Mouse (Mus musculus) bone marrow macrophage, adult 2 months (primary cell): Measurements from ENCODE around the gene Prr9. TPM values are rescaled to one million over a fixed set of nuclear protein-coding genes. Genes with fewer than 3 reads are reported as not detected.
A peak's percentile ranks its signal among the peaks of the same experiment; 100 is the strongest.

Experiments used
- H3K27ac ChIP-seq: 2 replicates; pipeline ENCODE4 v1.5.1; 2012; ENCODE audit warnings: low read depth, low read length; ENCODE audit not compliant: insufficient read depth
- H3K4me1 ChIP-seq: 2 replicates; pipeline ENCODE4 v1.6.1; 2012; ENCODE audit warnings: low read length; ENCODE audit not compliant: control insufficient read depth, insufficient read depth
- H3K4me3 ChIP-seq: 2 replicates; pipeline ENCODE4 v1.5.1; 2012; ENCODE audit warnings: mild to moderate bottlenecking, low read length, moderate library complexity; ENCODE audit not compliant: insufficient read depth
- CTCF ChIP-seq: IDR thresholded peaks from 2 replicates; pipeline ENCODE4 v1.5.1; 2012; ENCODE audit warnings: low read depth, mild to moderate bottlenecking, low read length, moderate library complexity
- POLR2A ChIP-seq: IDR thresholded peaks from 2 replicates; pipeline ENCODE4 v1.6.1; 2012; ENCODE audit warnings: mild to moderate bottlenecking, low read depth, low read length, borderline replicate concordance
- polyA plus RNA-seq: library from polyadenylated mRNA; stranded (reverse); fragments of >200 nt; gene quantifications from 2 replicates; pipeline ENCODE4 v1.2.4, GENCODE M21; 2012; ENCODE audit not compliant: missing spikeins, insufficient read depth, insufficient read length

The Prr9 gene
- polyA plus RNA-seq, 1 experiment, result not detected

GRCm38 (mm10) chr3:92083042-92083441 is 40.7 kb downstream of the Prr9 start, which contains the start of gene Lor:
Lor (minus strand) TSS chr3:92083142.
- Histone ChIP-seq H3K4me3 (no peak within 1 kb of the TSS), H3K4me1 (no peaks in the 10 kb centered on the region), H3K27ac (no peak within 1 kb of the TSS)
- no peak for TF ChIP-seq CTCF
- TF ChIP-seq POLR2A, result no peak

- TF ChIP-seq CTCF (no peak), POLR2A (no peak)
- no peaks in the 10 kb centered on the region for H3K4me1 ChIP-seq
- no peak overlapping the region for H3K27ac ChIP-seq
- peak overlapping the region; percentile 65 for H3K4me3 ChIP-seq
These were observed 42.3 kb downstream of the Prr9 start for GRCm38 (mm10) chr3:92081285-92081931.

- Histone ChIP-seq H3K4me3 (peak overlapping the region; percentile 65), H3K4me1 (no peaks in the 10 kb centered on the region), H3K27ac (no peak overlapping the region)
- no peak for TF ChIP-seq POLR2A
- no peak for TF ChIP-seq CTCF
These were observed 43.1 kb downstream of the Prr9 start for GRCm38 (mm10) chr3:92080462-92081284.

Other genes starting within 250 kb of the Prr9 start
- gene Pglyrp3, start 109.4 kb downstream of the Prr9 start, polyA plus RNA-seq, result not detected in 2 replicates
- gene Lor, start 40.8 kb downstream of the Prr9 start, polyA plus RNA-seq, result not detected in 2 replicates
- not detected in 2 replicates for gene Lelp1, start 18.8 kb upstream of the Prr9 start, polyA plus RNA-seq
- not detected in 2 replicates for gene Sprr2a1, start 91.9 kb upstream of the Prr9 start, polyA plus RNA-seq
- not detected in 2 replicates for gene Sprr2a2, start 92.0 kb upstream of the Prr9 start, polyA plus RNA-seq
- gene Sprr2a3, start 161.5 kb upstream of the Prr9 start, polyA plus RNA-seq, result not detected in 2 replicates
- not detected in 2 replicates for gene Sprr2b, start 192.7 kb upstream of the Prr9 start, polyA plus RNA-seq
- gene Sprr2d, start 215.2 kb upstream of the Prr9 start, polyA plus RNA-seq, result not detected in 2 replicates
- not detected in 2 replicates for gene Sprr2e, start 228.2 kb upstream of the Prr9 start, polyA plus RNA-seq
- gene Sprr2f, start 241.2 kb upstream of the Prr9 start, polyA plus RNA-seq, result not detected in 2 replicates